Mouse (Mus musculus): ENCODE measurements at regions not wholly inside any gene's neighbourhood (a gene's known extent, or its start where the extent isn't known, plus 50 kb on each side); places are given as distances from the start of the nearest gene placed in this dataset.

- ChIA-PET CTCF (interaction anchor here in 1 of 4 experiments (1.4 kb wide), 1 partner anchor 24 kb away, joined by 4 read pairs; no protein-coding TSS in a partner anchor), POLR2A (interaction anchor here in 1 of 4 experiments (0.6 to 1.0 kb wide), 2 partner anchors 56 to 304 kb away, joined by 3 read pairs; partner anchors contain the start of gene Ddhd1)
These were observed 56.4 kb upstream of the Ddhd1 start for GRCm38 (mm10) chr14:45714311-45714710.

- POLR2A ChIA-PET: interaction anchor here in 1 of 4 experiments (1.0 kb wide), 1 partner anchor 57 kb away, joined by 3 read pairs; the partner anchor contains the start of gene Ddhd1
- CTCF ChIA-PET: interaction anchor here in 1 of 4 experiments (1.4 kb wide), 1 partner anchor 24 kb away, joined by 4 read pairs; no protein-coding TSS in a partner anchor
These were observed 56.8 kb upstream of the Ddhd1 start for GRCm38 (mm10) chr14:45714786-45715185.

DNA sequence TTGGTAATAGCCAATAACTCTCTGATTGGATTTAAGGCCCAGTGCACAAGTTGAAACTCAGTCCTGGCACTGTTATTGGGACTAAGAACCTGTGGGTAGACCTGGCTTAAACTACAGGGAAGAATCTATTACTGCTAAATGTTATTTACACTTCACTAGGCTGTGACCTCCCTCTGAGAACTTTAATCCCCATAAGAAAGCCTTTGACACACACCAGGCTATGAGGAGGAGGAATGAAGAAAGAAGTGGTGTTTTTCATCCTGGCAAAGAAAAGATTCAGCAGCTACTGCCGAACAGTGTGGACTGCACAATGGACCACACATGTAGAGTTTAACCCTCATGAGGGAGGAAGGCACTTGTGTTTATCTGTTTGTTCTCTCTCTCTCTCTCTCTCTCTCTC, 58.2 kb upstream of the Ddhd1 start:
- ChIA-PET POLR2A (no interaction called here), CTCF (no interaction called here)

DNA sequence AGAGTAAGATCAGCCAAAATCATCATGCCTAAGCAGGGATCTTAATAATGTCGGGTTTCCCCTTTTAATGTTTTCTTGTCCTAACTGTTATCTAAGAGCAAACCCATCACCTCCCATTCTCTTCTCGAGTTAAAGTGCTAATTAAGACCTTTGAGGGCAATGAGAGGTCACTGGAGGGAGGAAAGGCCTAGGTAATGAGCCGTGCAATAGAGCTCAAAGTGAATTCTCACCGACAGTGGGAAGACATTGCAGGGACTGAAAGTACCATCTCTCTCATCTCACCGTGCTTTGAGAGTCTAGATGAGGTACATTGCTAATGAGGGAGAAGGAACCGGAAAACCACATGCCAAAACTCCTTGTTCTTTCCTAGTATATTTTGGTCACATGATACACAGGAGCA, 64.9 kb upstream of the Ddhd1 start:
- ChIA-PET POLR2A (no interaction called here), CTCF (no interaction called here)

DNA sequence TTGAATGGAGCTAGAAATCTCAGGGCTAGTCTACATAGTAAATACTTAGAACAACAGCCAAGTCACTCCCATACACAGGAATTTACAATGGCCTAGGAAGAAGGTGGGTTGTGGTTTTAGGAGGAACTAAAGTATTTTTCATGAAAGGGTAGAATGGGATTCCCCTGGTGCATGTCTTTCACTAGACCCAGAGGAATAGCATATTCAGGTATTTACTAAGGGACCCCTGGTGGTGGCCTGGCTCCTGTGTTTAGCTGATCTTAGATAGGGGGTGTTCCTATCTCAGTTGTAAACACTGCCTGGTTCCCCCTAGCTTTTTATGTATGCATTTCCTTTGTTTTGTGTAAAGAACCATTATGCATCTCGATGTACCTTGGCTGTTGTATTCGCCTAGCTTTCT, 66.4 kb upstream of the Ddhd1 start:
- POLR2A ChIA-PET: interaction anchor here in 1 of 4 experiments (0.5 kb wide), 1 partner anchor 1875 kb away, joined by 5 read pairs; no protein-coding TSS in a partner anchor
- CTCF ChIA-PET: no interaction called here

GRCm38 (mm10) chr14:45734530-45735410, 76.8 kb upstream of the Ddhd1 start:
- ChIA-PET CTCF (no interaction called here), POLR2A (interaction anchor here in 1 of 4 experiments (0.5 kb wide), 1 partner anchor 1232 kb away, joined by 3 read pairs; no protein-coding TSS in a partner anchor)

- POLR2A ChIA-PET: no interaction called here
These were observed 80.0 kb upstream of the Ddhd1 start for GRCm38 (mm10) chr14:45737966-45738365.

DNA sequence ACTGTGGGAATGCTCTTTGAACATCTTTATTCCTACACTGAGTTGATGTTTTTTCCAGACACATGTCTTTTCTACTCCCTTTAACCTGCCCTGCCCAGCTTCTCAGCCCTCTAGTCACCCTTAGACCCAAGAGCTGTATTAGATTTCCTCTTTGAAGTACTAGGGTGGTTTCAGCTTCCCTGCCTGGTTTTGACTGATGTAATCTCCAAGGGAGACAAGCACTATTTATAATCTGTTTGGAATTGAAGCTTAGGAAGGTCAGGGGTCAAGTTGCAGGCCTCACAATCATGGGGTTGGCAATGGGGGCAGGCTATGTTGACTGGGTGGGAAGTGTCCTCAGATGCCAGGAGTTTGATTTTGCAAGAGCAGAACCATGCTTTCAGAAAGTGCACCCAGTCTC, 81.7 kb upstream of the Ddhd1 start:
- CTCF ChIA-PET: no interaction called here
- POLR2A ChIA-PET: no interaction called here

More at GRCm38 (mm10) chr14:45737966-45738365, 80.0 kb upstream of the Ddhd1 start:
- CTCF ChIA-PET: interaction anchor here in 1 of 4 experiments (0.5 kb wide), 1 partner anchor 47 kb away, joined by 3 read pairs; no protein-coding TSS in a partner anchor

DNA sequence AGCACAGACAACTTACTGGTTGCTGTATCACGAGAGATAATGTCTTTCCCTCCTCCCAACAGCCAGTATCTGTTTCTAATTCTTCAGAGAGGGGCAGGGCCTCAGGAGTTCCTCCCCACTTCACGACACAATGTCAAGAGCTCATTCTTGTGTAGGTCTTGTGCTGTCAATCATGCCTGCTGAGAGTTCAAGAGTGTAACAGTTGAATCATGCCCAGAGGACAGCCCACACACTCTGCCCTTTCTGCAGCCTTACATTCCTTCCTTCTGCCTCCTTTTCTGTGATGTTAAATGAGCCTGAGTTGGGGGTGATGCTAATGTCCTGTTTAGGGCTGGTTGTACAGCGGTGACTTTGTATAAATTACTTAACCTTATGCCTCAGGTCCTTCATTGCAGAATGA, 82.7 kb upstream of the Ddhd1 start:
- ChIA-PET POLR2A (interaction anchor here in 1 of 4 experiments (0.9 kb wide), 1 partner anchor 74 kb away, joined by 3 read pairs; no protein-coding TSS in a partner anchor), CTCF (no interaction called here)

DNA sequence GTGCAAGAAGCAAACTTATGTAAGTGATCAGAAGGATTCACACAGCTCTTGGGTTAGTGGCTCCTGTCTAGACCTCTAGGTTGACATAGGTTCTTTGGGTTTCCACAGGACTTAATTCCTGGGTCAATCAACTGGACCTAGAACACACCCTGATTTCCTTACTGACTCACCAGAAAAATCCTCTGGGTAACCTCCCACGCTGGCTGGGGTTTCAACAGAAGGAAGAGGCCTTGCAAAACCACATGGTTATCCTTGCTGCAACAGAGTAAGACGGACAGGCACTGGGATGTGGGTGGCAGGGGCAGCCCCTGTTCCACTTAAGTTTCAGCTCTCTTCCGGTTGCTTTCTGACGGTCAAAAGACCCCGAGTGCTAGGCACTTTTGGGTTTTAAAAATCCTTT, 88.2 kb upstream of the Ddhd1 start:
- CTCF ChIA-PET: interaction anchor here in 1 of 4 experiments (0.5 kb wide), 1 partner anchor 323 kb away, joined by 4 read pairs; no protein-coding TSS in a partner anchor
- POLR2A ChIA-PET: no interaction called here

GRCm38 (mm10) chr14:45757376-45757775, 99.4 kb upstream of the Ddhd1 start:
- POLR2A ChIA-PET: interaction anchor here in 1 of 4 experiments (0.6 kb wide), 1 partner anchor 537 kb away, joined by 3 read pairs; no protein-coding TSS in a partner anchor
- CTCF ChIA-PET: interaction anchor here in 1 of 4 experiments (0.7 kb wide), 1 partner anchor 10 kb away, joined by 9 read pairs; no protein-coding TSS in a partner anchor

- CTCF ChIA-PET: no interaction called here
These were observed 103.1 kb upstream of the Ddhd1 start for GRCm38 (mm10) chr14:45760890-45761680.

GRCm38 (mm10) chr14:45764231-45764630, 106.3 kb upstream of the Ddhd1 start:
- ChIA-PET POLR2A (interaction anchor here in 2 of 4 experiments (0.6 to 1.4 kb wide), 4 partner anchors 106 to 1057 kb away, joined by 3 to 4 read pairs (median 3); partner anchors contain the start of gene Ddhd1 (in 2 of the 2)), CTCF (interaction anchor here in 2 of 4 experiments (0.6 to 1.6 kb wide), 2 partner anchors 8 to 281 kb away, joined by 4 to 5 read pairs; no protein-coding TSS in a partner anchor)

More at GRCm38 (mm10) chr14:45760890-45761680, 103.1 kb upstream of the Ddhd1 start:
- POLR2A ChIA-PET: no interaction called here

- CTCF ChIA-PET: no interaction called here
- POLR2A ChIA-PET: no interaction called here
These were observed 108.6 kb upstream of the Ddhd1 start for GRCm38 (mm10) chr14:45766582-45766981.

DNA sequence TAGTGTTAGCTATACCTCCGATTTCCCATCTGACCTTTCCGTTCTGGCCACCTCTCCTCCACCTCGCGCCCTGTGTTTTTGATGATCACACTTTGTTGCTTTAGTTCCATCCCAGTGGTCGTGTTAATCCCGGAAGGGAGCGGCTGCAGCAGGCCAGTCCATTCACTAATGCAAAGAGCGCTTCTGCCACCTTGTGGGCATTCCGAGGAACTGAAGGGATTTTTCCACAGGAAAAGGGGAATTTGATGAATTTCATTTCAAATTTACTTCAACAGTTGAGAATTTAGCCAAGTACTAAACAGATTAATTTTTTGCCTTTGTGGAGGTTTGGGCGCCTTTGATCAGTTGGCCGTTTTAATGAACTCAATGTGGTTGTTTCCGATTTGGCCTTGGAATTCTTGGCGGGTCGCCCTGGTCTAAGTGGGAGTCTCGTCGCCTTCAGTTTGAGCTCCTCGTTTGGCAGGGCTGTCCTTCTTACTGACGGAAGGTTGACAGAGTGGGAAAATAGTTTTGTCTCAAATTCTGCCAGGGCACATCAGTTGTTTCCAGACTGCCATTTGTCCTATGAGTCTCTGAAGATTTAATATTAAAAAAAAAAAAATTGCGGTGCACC, 114.8 kb upstream of the Ddhd1 start:
- ChIA-PET CTCF (interaction anchor here (0.7 to 2.1 kb wide), 9 partner anchors 9 to 954 kb away, joined by 3 to 7 read pairs (median 3); no protein-coding TSS in a partner anchor), POLR2A (interaction anchor here in 2 of 4 experiments (0.6 to 1.1 kb wide), 2 partner anchors 121 to 330 kb away, joined by 3 to 8 read pairs; no protein-coding TSS in a partner anchor)

DNA sequence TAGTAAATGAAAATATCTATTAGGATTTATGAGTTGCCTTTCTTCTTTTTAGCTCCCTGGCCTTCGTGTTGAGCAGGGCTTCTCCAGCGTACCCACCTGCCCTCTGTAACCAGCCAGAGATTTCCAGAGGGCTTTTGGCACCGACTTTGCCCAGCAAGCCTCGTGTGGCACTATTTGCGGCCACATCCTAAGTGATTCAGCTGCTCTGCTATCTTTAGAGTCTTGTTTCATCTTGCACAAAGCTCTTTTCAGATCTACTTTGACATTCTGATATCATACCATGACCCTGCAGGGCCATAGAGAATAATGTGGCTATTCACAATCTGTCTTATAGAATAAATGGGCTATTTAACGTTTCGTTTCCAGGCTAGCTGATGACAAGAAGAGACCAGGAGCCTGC, 115.4 kb upstream of the Ddhd1 start:
- ChIA-PET CTCF (interaction anchor here (0.6 to 2.1 kb wide), 10 partner anchors 9 to 953 kb away, joined by 3 to 7 read pairs (median 4); no protein-coding TSS in a partner anchor), POLR2A (interaction anchor here in 1 of 4 experiments (1.3 kb wide), 1 partner anchor 11 kb away, joined by 3 read pairs; no protein-coding TSS in a partner anchor)

GRCm38 (mm10) chr14:45781850-45782249, 123.9 kb upstream of the Ddhd1 start:
- POLR2A ChIA-PET: no interaction called here
- CTCF ChIA-PET: no interaction called here

- POLR2A ChIA-PET: no interaction called here
- CTCF ChIA-PET: no interaction called here
These were observed 137.0 kb upstream of the Ddhd1 start for GRCm38 (mm10) chr14:45794980-45795379.
